ENCODE assay signal across 8 mouse cellular contexts in the genomic region with DNA sequence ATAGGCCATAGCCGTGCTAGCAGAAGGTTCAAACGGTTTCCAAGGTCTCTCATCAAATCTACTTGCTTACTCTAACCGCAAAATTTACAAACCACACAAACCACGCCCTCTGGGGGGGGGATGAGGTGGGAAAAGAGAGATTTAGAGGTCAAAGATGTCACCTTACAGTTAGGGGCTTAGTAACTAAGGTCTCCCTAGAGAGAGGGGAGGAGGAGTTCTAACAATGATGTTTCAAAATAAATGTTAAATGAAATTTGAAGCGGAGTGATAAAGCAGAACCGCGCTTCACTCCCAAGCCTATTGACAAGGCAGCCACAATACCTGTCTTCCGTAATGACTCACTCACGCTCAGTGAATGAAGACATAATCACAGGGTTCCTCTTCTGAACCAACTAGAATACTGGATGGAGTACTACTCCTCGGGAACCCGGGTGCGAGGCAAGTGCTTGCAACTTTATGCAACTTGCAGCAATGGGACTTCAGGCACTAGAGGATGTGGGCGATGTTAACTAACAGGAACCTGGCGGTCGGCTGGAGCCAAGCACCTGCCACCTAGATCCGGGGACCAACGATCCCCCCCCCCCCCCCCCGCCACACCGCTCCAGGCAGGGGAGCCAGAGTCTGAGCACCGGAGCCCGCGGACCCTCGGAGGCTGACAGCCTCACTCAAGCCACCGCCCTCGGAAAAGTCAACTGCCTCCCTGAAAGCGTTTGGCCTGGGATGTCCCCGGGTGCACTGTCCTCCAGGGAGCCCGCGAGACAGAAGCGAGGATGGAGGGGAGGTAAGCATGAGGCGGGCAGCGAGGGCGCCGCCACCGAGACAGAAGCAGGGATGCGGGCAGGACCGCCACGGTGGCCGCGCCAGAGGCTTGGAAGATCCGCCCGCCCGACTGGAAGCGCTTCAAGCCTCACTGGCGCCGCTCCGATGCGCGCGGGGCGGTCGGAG. TPM values are rescaled to one million over a fixed set of nuclear protein-coding genes. Genes with fewer than 3 reads are reported as not detected.
DNase-seq lines count a peak whose midpoint lies in the region; ATAC-seq and TF ChIP-seq lines count a peak whose summit lies in the region.

No protein-coding gene starts in this region.

- H3K9me3 ChIP-seq in hindbrain, embryonic 16.5 days (ENCODE audit: control insufficient read depth, low read length): no peaks in the 10 kb centered on the region
- no peaks in the 10 kb centered on the region for H3K9me3 ChIP-seq in liver, embryonic 13.5 days (replicated peaks)

- peak overlapping the region; percentile 90 for H3K4me2 ChIP-seq in hindbrain, embryonic 16.5 days (ENCODE audit: low read length)
- peak overlapping the region; percentile 98 for H3K4me2 ChIP-seq in liver, embryonic 13.5 days

- 2% methylated on average over 34 of the region's 52 CpGs for WGBS in hindbrain, embryonic 16.5 days
- 1% methylated on average over 50 of the region's 52 CpGs for WGBS in liver, embryonic 13.5 days (ENCODE audit: insufficient replicate concordance)

- ATAC-seq in erythroid progenitor cell, adult 5-6 weeks (replicated peaks; ENCODE audit: low FRiP score, poor library complexity, severe bottlenecking): peak; percentile 55
- peak; percentile 81 for ATAC-seq in hindbrain, embryonic 16.5 days
- ATAC-seq in liver, embryonic 13.5 days (ENCODE audit: low read depth): peak; percentile 64

- peak overlapping the region; percentile 86 for H3K4me3 ChIP-seq in bone marrow macrophage, adult 2 months (ENCODE audit: insufficient read depth, low read length)
- H3K4me3 ChIP-seq in hindbrain, embryonic 16.5 days (ENCODE audit: low read length): peak overlapping the region; percentile 86
- peak overlapping the region; percentile 83 for H3K4me3 ChIP-seq in liver, embryonic 13.5 days (replicated peaks)

- no peak overlapping the region for H3K27ac ChIP-seq in bone marrow macrophage, adult 2 months (ENCODE audit: insufficient read depth, low read depth, low read length)
- H3K27ac ChIP-seq in hindbrain, embryonic 16.5 days (ENCODE audit: low read depth, low read length): peak overlapping the region; percentile 95
- peak overlapping the region; percentile 75 for H3K27ac ChIP-seq in liver, embryonic 13.5 days

- H3K4me1 ChIP-seq in bone marrow macrophage, adult 2 months (ENCODE audit: control insufficient read depth, insufficient read depth, low read length): peaks cover 8% of the 10 kb centered on the region; the same call in 1 of the 2 replicates
- peaks cover 9% of the 10 kb centered on the region for H3K4me1 ChIP-seq in hindbrain, embryonic 16.5 days (ENCODE audit: control insufficient read depth, insufficient read depth, low read depth, low read length)
- H3K4me1 ChIP-seq in liver, embryonic 13.5 days (replicated peaks): peaks cover 17% of the 10 kb centered on the region

- DNase-seq in heart, adult 11 months: peak; percentile 86
- no peak for DNase-seq in heart, postnatal 25 days (ENCODE audit: low spot score)
- DNase-seq in liver, embryonic 13.5 days: peak; percentile 32
- peak; percentile 86 for DNase-seq in naive thymus-derived CD4-positive, alpha-beta T cell, adult 2 months (ENCODE audit: low read depth)
- peak; percentile 87 for DNase-seq in thymus, postnatal 14 days

- no peaks in the 10 kb centered on the region for H3K36me3 ChIP-seq in hindbrain, embryonic 16.5 days (ENCODE audit: control insufficient read depth, insufficient read depth, low read length)
- no peaks in the 10 kb centered on the region for H3K36me3 ChIP-seq in liver, embryonic 13.5 days

- intact Hi-C loops in heart, postnatal 25 days (cut with DNase I): no loop called here

- no peaks in the 10 kb centered on the region for H3K27me3 ChIP-seq in hindbrain, embryonic 16.5 days (replicated peaks; ENCODE audit: control insufficient read depth, insufficient read depth, low read length)
- H3K27me3 ChIP-seq in liver, embryonic 13.5 days: 0 out of 2 replicates have a peak, but pooled peaks cover 4% of the 10 kb centered on the region

- peak overlapping the region; percentile 91 for H3K9ac ChIP-seq in hindbrain, embryonic 16.5 days (ENCODE audit: low read depth, low read length)
- H3K9ac ChIP-seq in liver, embryonic 13.5 days: peak overlapping the region; percentile 87

- no peak for TF ChIP-seq CTCF in bone marrow macrophage, adult 2 months (IDR thresholded peaks at IDR 0.05; ENCODE audit: low read depth, low read length)

- TF ChIP-seq POLR2A in bone marrow macrophage, adult 2 months (IDR thresholded peaks at IDR 0.05; ENCODE audit: borderline replicate concordance, low read depth, low read length): no peak

RNA-seq across cellular contexts. Expression of a gene that starts 0.7 kb away (rescaled TPM):
- 10 to 100 TPM; 58.1 to 59.2 TPM for total RNA-seq in heart, postnatal 25 days (2021)
- polyA plus RNA-seq in bone marrow macrophage, adult 2 months (2012; ENCODE audit: insufficient read depth, insufficient read length, missing spikeins): 14.2 and 18.7 TPM in 2 replicates
- total RNA-seq in erythroid progenitor cell, adult 5-6 weeks (2015; ENCODE audit: low replicate concordance): 8.6 and 17.2 TPM in 2 replicates
- 4.8 and 9.2 TPM in 2 replicates for total RNA-seq in erythroid progenitor cell, adult 5-6 weeks (2017; ENCODE audit: low replicate concordance)
- 11.9 and 14.6 TPM in 2 replicates for polyA plus RNA-seq in hindbrain, embryonic 16.5 days (2015; fragmentation: Nextera tagmentation; extraction: Ambion mirVana)
- 11.5 and 14.1 TPM in 2 replicates for polyA plus RNA-seq in liver, embryonic 13.5 days (2015; fragmentation: Nextera tagmentation; extraction: Ambion mirVana)

RNA-seq across cellular contexts. Expression of a gene that starts 0.7 kb away (rescaled TPM):
- 1 to 10 TPM; 1.3 to 3.0 TPM for total RNA-seq in heart, postnatal 25 days (2021)
- 0.90 and 1.2 TPM in 2 replicates for polyA plus RNA-seq in bone marrow macrophage, adult 2 months (2012; ENCODE audit: insufficient read depth, insufficient read length, missing spikeins)
- not detected in 2 replicates for total RNA-seq in erythroid progenitor cell, adult 5-6 weeks (2015; ENCODE audit: low replicate concordance)
- total RNA-seq in erythroid progenitor cell, adult 5-6 weeks (2017; ENCODE audit: low replicate concordance): 2.6 and 9.1 TPM in 2 replicates
- polyA plus RNA-seq in hindbrain, embryonic 16.5 days (2015; fragmentation: Nextera tagmentation; extraction: Ambion mirVana): 2.9 and 3.5 TPM in 2 replicates
- 0.24 and 0.75 TPM in 2 replicates for polyA plus RNA-seq in liver, embryonic 13.5 days (2015; fragmentation: Nextera tagmentation; extraction: Ambion mirVana)

RNA-seq across cellular contexts. Expression of a gene that starts 8.8 kb away (rescaled TPM):
- total RNA-seq in heart, postnatal 25 days (2021): 1 to 10 TPM; 8.4 to 8.5 TPM
- polyA plus RNA-seq in bone marrow macrophage, adult 2 months (2012; ENCODE audit: insufficient read depth, insufficient read length, missing spikeins): 17.9 and 18.2 TPM in 2 replicates
- total RNA-seq in erythroid progenitor cell, adult 5-6 weeks (2015; ENCODE audit: low replicate concordance): 29.8 and 29.9 TPM in 2 replicates
- 14.8 and 15.8 TPM in 2 replicates for total RNA-seq in erythroid progenitor cell, adult 5-6 weeks (2017; ENCODE audit: low replicate concordance)
- polyA plus RNA-seq in hindbrain, embryonic 16.5 days (2015; fragmentation: Nextera tagmentation; extraction: Ambion mirVana): 21.3 and 23.5 TPM in 2 replicates
- 15.8 and 20.2 TPM in 2 replicates for polyA plus RNA-seq in liver, embryonic 13.5 days (2015; fragmentation: Nextera tagmentation; extraction: Ambion mirVana)

RNA-seq across cellular contexts. Expression of a gene that starts 42.7 kb away (rescaled TPM):
- total RNA-seq in heart, postnatal 25 days (2021): 100 to 1,000 TPM; 178 to 183 TPM
- polyA plus RNA-seq in bone marrow macrophage, adult 2 months (2012; ENCODE audit: insufficient read depth, insufficient read length, missing spikeins): 15.0 and 18.3 TPM in 2 replicates
- 4.2 and 6.8 TPM in 2 replicates for total RNA-seq in erythroid progenitor cell, adult 5-6 weeks (2015; ENCODE audit: low replicate concordance)
- total RNA-seq in erythroid progenitor cell, adult 5-6 weeks (2017; ENCODE audit: low replicate concordance): 2.6 and 7.5 TPM in 2 replicates
- 41.3 and 41.8 TPM in 2 replicates for polyA plus RNA-seq in hindbrain, embryonic 16.5 days (2015; fragmentation: Nextera tagmentation; extraction: Ambion mirVana)
- 17.0 and 23.4 TPM in 2 replicates for polyA plus RNA-seq in liver, embryonic 13.5 days (2015; fragmentation: Nextera tagmentation; extraction: Ambion mirVana)

RNA-seq across cellular contexts. Expression of a gene that starts 43.1 kb away (rescaled TPM):
- total RNA-seq in heart, postnatal 25 days (2021): 10 to 100 TPM; 10.2 to 12.2 TPM
- 10.3 and 13.7 TPM in 2 replicates for polyA plus RNA-seq in bone marrow macrophage, adult 2 months (2012; ENCODE audit: insufficient read depth, insufficient read length, missing spikeins)
- 19.8 and 41.1 TPM in 2 replicates for total RNA-seq in erythroid progenitor cell, adult 5-6 weeks (2015; ENCODE audit: low replicate concordance)
- 22.0 and 26.2 TPM in 2 replicates for total RNA-seq in erythroid progenitor cell, adult 5-6 weeks (2017; ENCODE audit: low replicate concordance)
- 31.9 and 32.4 TPM in 2 replicates for polyA plus RNA-seq in hindbrain, embryonic 16.5 days (2015; fragmentation: Nextera tagmentation; extraction: Ambion mirVana)
- 12.7 and 14.4 TPM in 2 replicates for polyA plus RNA-seq in liver, embryonic 13.5 days (2015; fragmentation: Nextera tagmentation; extraction: Ambion mirVana)
